Mouse (Mus musculus): ENCODE data around the gene Megf6.
A peak's percentile ranks its signal among the peaks of the same experiment; 100 is the strongest.

Megf6 gene

GRCm38 (mm10) chr4:154170506-154171150, at the start of gene Megf6:
Gene Megf6, plus strand, starts transcription at chr4:154170730.
- peak; percentile 75 for DNase-seq (ENCODE audit: low spot score)

- no peak for DNase-seq (ENCODE audit: low spot score)
These were observed 48.7 kb upstream of the Megf6 start for GRCm38 (mm10) chr4:154121800-154122199.

GRCm38 (mm10) chr4:154122374-154122773, 48.2 kb upstream of the Megf6 start:
- no peak for DNase-seq (ENCODE audit: low spot score)

- no peak for DNase-seq (ENCODE audit: low spot score)
These were observed 47.0 kb upstream of the Megf6 start for GRCm38 (mm10) chr4:154123553-154123952.

GRCm38 (mm10) chr4:154125202-154125601, 45.3 kb upstream of the Megf6 start:
- DNase-seq (ENCODE audit: low spot score), result no peak

GRCm38 (mm10) chr4:154127273-154127672, 43.3 kb upstream of the Megf6 start:
- no peak for DNase-seq (ENCODE audit: low spot score)

- DNase-seq (ENCODE audit: low spot score), result no peak
These were observed 40.6 kb upstream of the Megf6 start for GRCm38 (mm10) chr4:154129950-154130349.

- DNase-seq (ENCODE audit: low spot score), result no peak
These were observed 38.6 kb upstream of the Megf6 start for GRCm38 (mm10) chr4:154131894-154132293.

GRCm38 (mm10) chr4:154134803-154135202, 35.7 kb upstream of the Megf6 start:
- no peak for DNase-seq (ENCODE audit: low spot score)

- no peak for DNase-seq (ENCODE audit: low spot score)
These were observed 33.4 kb upstream of the Megf6 start for GRCm38 (mm10) chr4:154137139-154137538.

- DNase-seq (ENCODE audit: low spot score), result no peak
These were observed 30.8 kb upstream of the Megf6 start for GRCm38 (mm10) chr4:154139671-154140181.

GRCm38 (mm10) chr4:154140182-154140212, 30.5 kb upstream of the Megf6 start, which contains the start of gene Trp73:
Gene Trp73, minus strand, starts transcription at chr4:154140208.
- DNase-seq (ENCODE audit: low spot score), result no peak

GRCm38 (mm10) chr4:154140213-154141008, 30.1 kb upstream of the Megf6 start:
- DNase-seq (ENCODE audit: low spot score), result no peak

- no peak for DNase-seq (ENCODE audit: low spot score)
These were observed 29.3 kb upstream of the Megf6 start for GRCm38 (mm10) chr4:154141009-154141867.

GRCm38 (mm10) chr4:154142211-154143040, 28.1 kb upstream of the Megf6 start, which contains the start of gene Wrap73:
Gene Wrap73, plus strand, starts transcription at chr4:154142372.
- DNase-seq (ENCODE audit: low spot score), result peak; percentile 89

- DNase-seq (ENCODE audit: low spot score), result no peak
These were observed 25.8 kb upstream of the Megf6 start for GRCm38 (mm10) chr4:154144712-154145111.

GRCm38 (mm10) chr4:154146342-154146741, 24.2 kb upstream of the Megf6 start:
- no peak for DNase-seq (ENCODE audit: low spot score)

- DNase-seq (ENCODE audit: low spot score), result no peak
These were observed 16.4 kb upstream of the Megf6 start for GRCm38 (mm10) chr4:154154104-154154503.

GRCm38 (mm10) chr4:154156050-154156449, 14.5 kb upstream of the Megf6 start:
- no peak for DNase-seq (ENCODE audit: low spot score)

GRCm38 (mm10) chr4:154157970-154158662, 12.4 kb upstream of the Megf6 start:
- no peak for DNase-seq (ENCODE audit: low spot score)

- peak; percentile 73 for DNase-seq (ENCODE audit: low spot score)
These were observed 11.5 kb upstream of the Megf6 start for GRCm38 (mm10) chr4:154159002-154159401.
